Mouse (Mus musculus): ENCODE results near the gene AL731706.1.

DNA sequence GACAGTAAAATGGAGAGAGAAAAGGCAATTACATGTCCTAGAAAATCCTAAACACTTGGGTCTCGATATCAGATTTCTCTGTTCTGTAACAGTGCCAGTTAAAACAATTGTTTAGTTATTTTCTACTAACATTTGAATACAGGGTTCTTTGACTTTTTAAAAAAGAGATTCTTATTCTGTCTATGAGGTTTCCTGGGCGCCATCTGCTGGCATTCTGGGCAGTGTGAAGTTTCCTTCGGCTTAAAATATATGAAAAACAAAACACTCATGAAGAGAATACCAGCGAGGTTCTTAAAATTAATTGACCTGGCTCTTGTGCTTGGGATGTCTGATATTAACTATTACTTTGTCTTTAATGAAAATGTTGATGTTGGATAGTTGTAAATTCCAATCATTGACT lies 4.3 kb downstream of the AL731706.1 start:
- TF ChIP-seq CTCF (IDR thresholded peaks at IDR 0.05; ENCODE audit: low read depth, low read length) (no peak), POLR2A (IDR thresholded peaks at IDR 0.05; ENCODE audit: insufficient read depth, low read length) (no peak), EP300 (IDR thresholded peaks at IDR 0.05; ENCODE audit: insufficient read depth, low read depth, low read length) (no peak)
